Mouse (Mus musculus): ENCODE results near the gene Nol4l. TPM values are rescaled to one million over a fixed set of nuclear protein-coding genes. Genes with fewer than 3 reads are reported as not detected.

The Nol4l gene
- polyA plus RNA-seq, 1 experiment from 2014 or later: 11.0 TPM

- 20% methylated on average over 2 of the region's 2 CpGs for WGBS
- Histone ChIP-seq H3K9me3 (no peaks in the 10 kb centered on the region), H3K4me3 (peak overlapping the region; percentile 74), H3K27me3 (replicated peaks) (peaks cover 8% of the 10 kb centered on the region; the same call in 1 of the 2 replicates), H3K4me1 (peaks cover 71% of the 10 kb centered on the region), H3K9ac (peak overlapping the region; percentile 92), H3K36me3 (no peaks in the 10 kb centered on the region), H3K27ac (replicated peaks) (peak overlapping the region; percentile 96), H3K4me2 (peak overlapping the region; percentile 98)
- no peak for ATAC-seq (ENCODE audit: extremely low read depth, insufficient number of reproducible peaks, low FRiP score, low TSS enrichment)
Measured at GRCm38 (mm10) chr2:153493393-153493731, 36.4 kb downstream of the Nol4l start.

GRCm38 (mm10) chr2:153492573-153493392, 37.0 kb downstream of the Nol4l start, which contains the start of gene 4930404H24Rik:
4930404H24Rik (plus strand) TSS chr2:153492790.
- Histone ChIP-seq H3K4me3 (peak within 1 kb of the TSS; percentile 74), H3K9ac (peak within 1 kb of the TSS; percentile 92), H3K4me2 (peak within 1 kb of the TSS; percentile 98), H3K4me1 (peaks cover 68% of the 10 kb centered on the region), H3K27ac (replicated peaks) (peak within 1 kb of the TSS; percentile 96), H3K27me3 (replicated peaks) (peaks cover 8% of the 10 kb centered on the region; the same call in 1 of the 2 replicates), H3K36me3 (no peaks in the 10 kb centered on the region), H3K9me3 (no peaks in the 10 kb centered on the region)
- ATAC-seq (ENCODE audit: extremely low read depth, insufficient number of reproducible peaks, low FRiP score, low TSS enrichment): peak; percentile 44
- 2% methylated on average over 71 of the region's 83 CpGs for WGBS

- Histone ChIP-seq H3K4me1 (peaks cover 62% of the 10 kb centered on the region), H3K4me3 (peak overlapping the region; percentile 74), H3K27me3 (replicated peaks) (peaks cover 8% of the 10 kb centered on the region; the same call in 1 of the 2 replicates), H3K4me2 (peak overlapping the region; percentile 98), H3K36me3 (no peaks in the 10 kb centered on the region), H3K9ac (peak overlapping the region; percentile 92), H3K27ac (replicated peaks) (peak overlapping the region; percentile 96), H3K9me3 (no peaks in the 10 kb centered on the region)
- ATAC-seq (ENCODE audit: extremely low read depth, insufficient number of reproducible peaks, low FRiP score, low TSS enrichment): no peak; the same call in 1 of the 2 replicates
- WGBS: 1% methylated on average over 13 of the region's 24 CpGs
Measured at GRCm38 (mm10) chr2:153492179-153492517, 37.6 kb downstream of the Nol4l start.

- Histone ChIP-seq H3K9me3 (no peaks in the 10 kb centered on the region), H3K36me3 (no peaks in the 10 kb centered on the region), H3K4me1 (peaks cover 57% of the 10 kb centered on the region), H3K27me3 (replicated peaks) (peaks cover 8% of the 10 kb centered on the region; the same call in 1 of the 2 replicates), H3K27ac (replicated peaks) (0 out of 2 replicates have a peak overlapping the region, but pooled peaks have one; percentile 96), H3K9ac (peak overlapping the region; percentile 92), H3K4me2 (peak overlapping the region; percentile 98), H3K4me3 (peak overlapping the region; percentile 74)
- WGBS: 24% methylated on average over 18 of the region's 18 CpGs
- no peak for ATAC-seq (ENCODE audit: extremely low read depth, insufficient number of reproducible peaks, low FRiP score, low TSS enrichment)
Measured at GRCm38 (mm10) chr2:153491512-153492178, 38.1 kb downstream of the Nol4l start.

GRCm38 (mm10) chr2:153490940-153491339, 38.8 kb downstream of the Nol4l start:
- 39% methylated on average over 5 of the region's 5 CpGs for WGBS
- Histone ChIP-seq H3K4me3 (no peak overlapping the region), H3K36me3 (no peaks in the 10 kb centered on the region), H3K27me3 (replicated peaks) (peaks cover 8% of the 10 kb centered on the region; the same call in 1 of the 2 replicates), H3K9ac (no peak overlapping the region), H3K4me1 (peaks cover 50% of the 10 kb centered on the region), H3K4me2 (peak overlapping the region; percentile 98), H3K9me3 (no peaks in the 10 kb centered on the region), H3K27ac (replicated peaks) (no peak overlapping the region)
- ATAC-seq (ENCODE audit: extremely low read depth, insufficient number of reproducible peaks, low FRiP score, low TSS enrichment): no peak

GRCm38 (mm10) chr2:153490116-153490515, 39.7 kb downstream of the Nol4l start:
- no peak overlapping the region for H3K4me2 ChIP-seq
- 83% methylated on average over 1 of the region's 1 CpGs for WGBS
- H3K27ac ChIP-seq (replicated peaks): no peak overlapping the region
- H3K9ac ChIP-seq: no peak overlapping the region
- ATAC-seq (ENCODE audit: extremely low read depth, insufficient number of reproducible peaks, low FRiP score, low TSS enrichment): no peak
- H3K9me3 ChIP-seq: no peaks in the 10 kb centered on the region
- H3K36me3 ChIP-seq: no peaks in the 10 kb centered on the region
- H3K27me3 ChIP-seq (replicated peaks): peaks cover 8% of the 10 kb centered on the region; the same call in 1 of the 2 replicates
- H3K4me3 ChIP-seq: no peak overlapping the region
- H3K4me1 ChIP-seq: peaks cover 42% of the 10 kb centered on the region

GRCm38 (mm10) chr2:153484071-153484470, 45.7 kb downstream of the Nol4l start:
- 60% methylated on average over 4 of the region's 4 CpGs for WGBS
- H3K9ac ChIP-seq: peak overlapping the region; percentile 62
- no peaks in the 10 kb centered on the region; the same call in 1 of the 2 replicates for H3K36me3 ChIP-seq
- no peak overlapping the region for H3K4me3 ChIP-seq
- H3K9me3 ChIP-seq: no peaks in the 10 kb centered on the region
- H3K4me1 ChIP-seq: peaks cover 41% of the 10 kb centered on the region
- no peaks in the 10 kb centered on the region for H3K27me3 ChIP-seq (replicated peaks)
- no peak for ATAC-seq (ENCODE audit: extremely low read depth, insufficient number of reproducible peaks, low FRiP score, low TSS enrichment)
- peak overlapping the region; percentile 54; the same call in 1 of the 2 replicates for H3K4me2 ChIP-seq
- no peak overlapping the region; the same call in 1 of the 2 replicates for H3K27ac ChIP-seq (replicated peaks)

GRCm38 (mm10) chr2:153483118-153483983, 46.4 kb downstream of the Nol4l start:
- 12% methylated on average over 19 of the region's 20 CpGs for WGBS

GRCm38 (mm10) chr2:153481861-153482120, 48.0 kb downstream of the Nol4l start:
- Histone ChIP-seq H3K27me3 (replicated peaks) (no peaks in the 10 kb centered on the region), H3K4me2 (no peak overlapping the region), H3K9me3 (no peaks in the 10 kb centered on the region), H3K36me3 (no peaks in the 10 kb centered on the region; the same call in 1 of the 2 replicates), H3K9ac (no peak overlapping the region), H3K4me3 (no peak overlapping the region), H3K4me1 (peaks cover 57% of the 10 kb centered on the region), H3K27ac (replicated peaks) (no peak overlapping the region)
- ATAC-seq (ENCODE audit: extremely low read depth, insufficient number of reproducible peaks, low FRiP score, low TSS enrichment): no peak
- 79% methylated on average over 2 of the region's 2 CpGs for WGBS

More at GRCm38 (mm10) chr2:153483118-153483983, 46.4 kb downstream of the Nol4l start:
- H3K27ac ChIP-seq (replicated peaks): peak overlapping the region; percentile 63
- no peak overlapping the region for H3K4me3 ChIP-seq
- 0 out of 2 replicates have a peak, but pooled peaks have one; percentile 30 for ATAC-seq (ENCODE audit: extremely low read depth, insufficient number of reproducible peaks, low FRiP score, low TSS enrichment)
- H3K9ac ChIP-seq: peak overlapping the region; percentile 62
- H3K9me3 ChIP-seq: no peaks in the 10 kb centered on the region
- H3K27me3 ChIP-seq (replicated peaks): no peaks in the 10 kb centered on the region
- peak overlapping the region; percentile 54 for H3K4me2 ChIP-seq
- H3K36me3 ChIP-seq: no peaks in the 10 kb centered on the region; the same call in 1 of the 2 replicates
- peaks cover 47% of the 10 kb centered on the region for H3K4me1 ChIP-seq

- 63% methylated on average over 7 of the region's 7 CpGs for WGBS
- Histone ChIP-seq H3K9ac (no peak overlapping the region), H3K4me1 (peaks cover 62% of the 10 kb centered on the region), H3K27ac (replicated peaks) (no peak overlapping the region), H3K4me2 (no peak overlapping the region), H3K9me3 (no peaks in the 10 kb centered on the region), H3K4me3 (no peak overlapping the region), H3K36me3 (no peaks in the 10 kb centered on the region; the same call in 1 of the 2 replicates), H3K27me3 (replicated peaks) (no peaks in the 10 kb centered on the region)
- ATAC-seq (ENCODE audit: extremely low read depth, insufficient number of reproducible peaks, low FRiP score, low TSS enrichment): no peak
Measured at GRCm38 (mm10) chr2:153481108-153481860, 48.5 kb downstream of the Nol4l start.

Measured in heart, embryonic 13.5 days (tissue).